8 mouse cellular contexts compared by ENCODE assay signal in the genomic region with DNA sequence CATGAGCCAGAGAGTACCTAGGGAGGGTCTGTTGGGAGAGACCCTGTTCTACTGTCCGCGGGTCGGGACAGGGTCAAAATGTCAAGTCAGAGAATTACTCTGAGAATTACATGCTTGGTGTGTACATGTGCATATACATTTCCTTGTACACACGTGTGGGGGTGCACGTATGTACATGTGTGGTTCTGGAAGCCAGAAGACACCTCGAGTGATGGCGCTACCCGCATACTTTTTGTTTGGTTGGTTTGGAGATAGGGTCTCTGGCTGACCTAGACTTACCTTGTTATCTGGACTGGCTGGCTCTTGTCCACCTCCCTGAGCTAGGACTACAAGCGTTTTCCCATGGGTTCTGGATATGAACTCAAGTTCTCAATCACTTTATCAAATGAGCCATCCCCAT. TPM values are rescaled to one million over a fixed set of nuclear protein-coding genes. Genes with fewer than 3 reads are reported as not detected.
DNase-seq lines count a peak whose midpoint lies in the region; ATAC-seq and TF ChIP-seq lines count a peak whose summit lies in the region.

No protein-coding gene starts in this region.

- no peaks in the 10 kb centered on the region for H3K9me3 ChIP-seq in kidney, embryonic 14.5 days (ENCODE audit: control insufficient read depth, low read length)
- no peaks in the 10 kb centered on the region for H3K9me3 ChIP-seq in hindbrain, embryonic 16.5 days (ENCODE audit: control insufficient read depth, low read length)
- H3K9me3 ChIP-seq in midbrain, embryonic 15.5 days, result no peaks in the 10 kb centered on the region

- H3K4me3 ChIP-seq in kidney, embryonic 14.5 days (ENCODE audit: low read length), result peak overlapping the region; percentile 77
- H3K4me3 ChIP-seq in cortical plate, adult 2 months (ENCODE audit: insufficient read depth, low read length), result peak overlapping the region; percentile 45
- H3K4me3 ChIP-seq in hindbrain, embryonic 16.5 days (ENCODE audit: low read length), result peak overlapping the region; percentile 94
- H3K4me3 ChIP-seq in midbrain, embryonic 15.5 days, result peak overlapping the region; percentile 93

- no peak for DNase-seq in kidney, postnatal 14 days
- DNase-seq in urinary bladder, postnatal 25 days (ENCODE audit: low spot score), result no peak
- DNase-seq in embryo, embryonic 10.5 days (ENCODE audit: low spot score), result no peak
- DNase-seq in gastrocnemius, postnatal 25 days, result no peak

- peak overlapping the region; percentile 95 for H3K4me2 ChIP-seq in kidney, embryonic 14.5 days (replicated peaks; ENCODE audit: low read depth, low read length)
- H3K4me2 ChIP-seq in hindbrain, embryonic 16.5 days (ENCODE audit: low read length), result peak overlapping the region; percentile 99
- peak overlapping the region; percentile 89 for H3K4me2 ChIP-seq in midbrain, embryonic 15.5 days

- H3K4me1 ChIP-seq in kidney, embryonic 14.5 days (ENCODE audit: control insufficient read depth, insufficient read depth, low read length), result no peaks in the 10 kb centered on the region; the same call in 1 of the 2 replicates
- peaks cover 10% of the 10 kb centered on the region; the same call in 1 of the 2 replicates for H3K4me1 ChIP-seq in cortical plate, adult 2 months (ENCODE audit: control insufficient read depth, insufficient read depth, low read length)
- H3K4me1 ChIP-seq in hindbrain, embryonic 16.5 days (ENCODE audit: control insufficient read depth, insufficient read depth, low read depth, low read length), result peaks cover 13% of the 10 kb centered on the region
- peaks cover 12% of the 10 kb centered on the region for H3K4me1 ChIP-seq in midbrain, embryonic 15.5 days

- H3K36me3 ChIP-seq in kidney, embryonic 14.5 days (ENCODE audit: control insufficient read depth, insufficient read depth, low read length), result no peaks in the 10 kb centered on the region
- H3K36me3 ChIP-seq in hindbrain, embryonic 16.5 days (ENCODE audit: control insufficient read depth, insufficient read depth, low read length), result no peaks in the 10 kb centered on the region
- H3K36me3 ChIP-seq in midbrain, embryonic 15.5 days (replicated peaks), result no peaks in the 10 kb centered on the region

- no peak for ATAC-seq in kidney, embryonic 14.5 days (ENCODE audit: low FRiP score, low TSS enrichment)
- peak; percentile 8; the same call in 1 of the 2 replicates for ATAC-seq in hindbrain, embryonic 16.5 days
- ATAC-seq in midbrain, embryonic 15.5 days (replicated peaks), result peak; percentile 25

- peak overlapping the region; percentile 85 for H3K9ac ChIP-seq in kidney, embryonic 14.5 days (ENCODE audit: low read depth, low read length)
- H3K9ac ChIP-seq in hindbrain, embryonic 16.5 days (ENCODE audit: low read depth, low read length), result peak overlapping the region; percentile 95
- H3K9ac ChIP-seq in midbrain, embryonic 15.5 days, result peak overlapping the region; percentile 89

- no peak for TF ChIP-seq CTCF in cortical plate, adult 2 months (IDR thresholded peaks at IDR 0.05; ENCODE audit: extremely low read depth, insufficient read depth, low read length)

- WGBS in kidney, embryonic 14.5 days, result 74% methylated on average over 9 of the region's 9 CpGs
- WGBS in hindbrain, embryonic 16.5 days, result 75% methylated on average over 9 of the region's 9 CpGs
- 77% methylated on average over 9 of the region's 9 CpGs for WGBS in midbrain, embryonic 15.5 days

- no peak for TF ChIP-seq POLR2A in cortical plate, adult 2 months (IDR thresholded peaks at IDR 0.05; ENCODE audit: extremely low read depth, insufficient read depth, low read length)

- no peak overlapping the region for H3K27ac ChIP-seq in kidney, embryonic 14.5 days (ENCODE audit: low read depth, low read length)
- peak overlapping the region; percentile 31 for H3K27ac ChIP-seq in cortical plate, adult 2 months (ENCODE audit: insufficient read depth, low read length)
- H3K27ac ChIP-seq in hindbrain, embryonic 16.5 days (ENCODE audit: low read depth, low read length), result peak overlapping the region; percentile 94
- peak overlapping the region; percentile 89 for H3K27ac ChIP-seq in midbrain, embryonic 15.5 days

- H3K27me3 ChIP-seq in kidney, embryonic 14.5 days (ENCODE audit: control insufficient read depth, insufficient read depth, low read length), result no peaks in the 10 kb centered on the region
- no peaks in the 10 kb centered on the region for H3K27me3 ChIP-seq in hindbrain, embryonic 16.5 days (replicated peaks; ENCODE audit: control insufficient read depth, insufficient read depth, low read length)
- no peaks in the 10 kb centered on the region for H3K27me3 ChIP-seq in midbrain, embryonic 15.5 days (replicated peaks)

RNA-seq across cellular contexts. Expression of gene Mlycd, which starts 0.6 kb away (rescaled TPM):
- polyA plus RNA-seq in kidney, embryonic 14.5 days (2014; fragmentation: Nextera tagmentation; extraction: Ambion mirVana), result 10.8 and 12.1 TPM in 2 replicates
- polyA plus RNA-seq in cortical plate, adult 2 months (2012; rRNA removed), result 24.7 and 26.9 TPM in 2 replicates
- 16.1 and 16.5 TPM in 2 replicates for polyA plus RNA-seq in hindbrain, embryonic 16.5 days (2015; fragmentation: Nextera tagmentation; extraction: Ambion mirVana)
- polyA plus RNA-seq in midbrain, embryonic 15.5 days (2015; fragmentation: Nextera tagmentation; extraction: Ambion mirVana), result 16.2 and 17.8 TPM in 2 replicates
- total RNA-seq in gastrocnemius, postnatal 25 days (2021), result 10 to 100 TPM; 76.5 to 78.1 TPM

RNA-seq across cellular contexts. Expression of gene Osgin1, which starts 39.8 kb away (rescaled TPM):
- 0.71 and 1.2 TPM in 2 replicates for polyA plus RNA-seq in kidney, embryonic 14.5 days (2014; fragmentation: Nextera tagmentation; extraction: Ambion mirVana)
- 0.86 and 1.1 TPM in 2 replicates for polyA plus RNA-seq in cortical plate, adult 2 months (2012; rRNA removed)
- 0.26 and 0.63 TPM in 2 replicates for polyA plus RNA-seq in hindbrain, embryonic 16.5 days (2015; fragmentation: Nextera tagmentation; extraction: Ambion mirVana)
- 0.28 and 0.34 TPM in 2 replicates for polyA plus RNA-seq in midbrain, embryonic 15.5 days (2015; fragmentation: Nextera tagmentation; extraction: Ambion mirVana)
- total RNA-seq in gastrocnemius, postnatal 25 days (2021), result 10 to 100 TPM in 1 of 2 experiments, 1 to 10 TPM in 1; 9.9 to 14.8 TPM

RNA-seq across cellular contexts. Expression of gene Hsbp1, which starts 49.8 kb away (rescaled TPM):
- polyA plus RNA-seq in kidney, embryonic 14.5 days (2014; fragmentation: Nextera tagmentation; extraction: Ambion mirVana), result 305 and 387 TPM in 2 replicates
- 451 and 498 TPM in 2 replicates for polyA plus RNA-seq in cortical plate, adult 2 months (2012; rRNA removed)
- polyA plus RNA-seq in hindbrain, embryonic 16.5 days (2015; fragmentation: Nextera tagmentation; extraction: Ambion mirVana), result 802 and 900 TPM in 2 replicates
- polyA plus RNA-seq in midbrain, embryonic 15.5 days (2015; fragmentation: Nextera tagmentation; extraction: Ambion mirVana), result 773 and 776 TPM in 2 replicates
- 100 to 1,000 TPM; 139 to 145 TPM for total RNA-seq in gastrocnemius, postnatal 25 days (2021)

RNA-seq across cellular contexts. Expression of gene Necab2, which starts 52.4 kb away (rescaled TPM):
- 4.6 and 5.0 TPM in 2 replicates for polyA plus RNA-seq in kidney, embryonic 14.5 days (2014; fragmentation: Nextera tagmentation; extraction: Ambion mirVana)
- polyA plus RNA-seq in cortical plate, adult 2 months (2012; rRNA removed), result 31.9 and 48.3 TPM in 2 replicates
- 52.2 and 56.9 TPM in 2 replicates for polyA plus RNA-seq in hindbrain, embryonic 16.5 days (2015; fragmentation: Nextera tagmentation; extraction: Ambion mirVana)
- 53.0 and 60.5 TPM in 2 replicates for polyA plus RNA-seq in midbrain, embryonic 15.5 days (2015; fragmentation: Nextera tagmentation; extraction: Ambion mirVana)
- under 1 TPM; 0.13 to 0.18 TPM for total RNA-seq in gastrocnemius, postnatal 25 days (2021)
